Mouse (Mus musculus): ENCODE results near the gene Tex45. TPM values are rescaled to one million over a fixed set of nuclear protein-coding genes. Genes with fewer than 3 reads are reported as not detected.
A peak's percentile ranks its signal among the peaks of the same experiment; 100 is the strongest.

The Tex45 gene
- polyA plus RNA-seq, 1 experiment from 2014 or later: 0.18 TPM

DNA sequence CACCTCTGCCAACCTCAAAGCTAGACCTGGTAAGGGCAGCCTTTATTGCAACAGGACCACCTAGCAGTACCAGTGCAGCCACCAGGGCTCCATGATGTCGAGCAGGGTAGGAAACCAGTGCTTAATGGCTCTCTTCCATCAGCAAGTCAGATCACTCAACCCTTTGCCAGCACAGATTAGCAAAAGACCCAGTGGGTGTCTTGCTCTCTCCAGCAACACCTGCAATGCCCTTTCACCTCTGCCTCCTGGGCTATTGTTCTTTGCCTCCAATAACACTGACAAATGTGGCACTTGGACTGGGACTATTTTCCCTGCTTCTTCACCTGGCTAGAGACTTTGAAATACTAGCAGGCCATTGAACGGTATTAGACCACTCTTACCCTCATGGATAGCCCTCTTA is 21.4 kb upstream of the Tex45 start:
- 83% methylated on average over 2 of the region's 2 CpGs for WGBS
- no peak for ATAC-seq (ENCODE audit: low FRiP score, low TSS enrichment)
- H3K9me3 ChIP-seq (ENCODE audit: control insufficient read depth, low read length): no peaks in the 10 kb centered on the region
- H3K4me1 ChIP-seq (ENCODE audit: control insufficient read depth, insufficient read depth, low read length): no peaks in the 10 kb centered on the region
- H3K9ac ChIP-seq (replicated peaks; ENCODE audit: low read length): no peak overlapping the region
- no peak overlapping the region for H3K4me3 ChIP-seq (replicated peaks; ENCODE audit: low read depth, low read length)
- no peak overlapping the region for H3K4me2 ChIP-seq (ENCODE audit: low read length)
- H3K27me3 ChIP-seq (ENCODE audit: control insufficient read depth, insufficient read depth, low read length): no peaks in the 10 kb centered on the region
- peaks cover 76% of the 10 kb centered on the region for H3K36me3 ChIP-seq (ENCODE audit: control insufficient read depth, insufficient read depth, low read length)
- DNase-seq: no peak
- H3K27ac ChIP-seq (replicated peaks; ENCODE audit: low read depth, low read length): no peak overlapping the region

DNA sequence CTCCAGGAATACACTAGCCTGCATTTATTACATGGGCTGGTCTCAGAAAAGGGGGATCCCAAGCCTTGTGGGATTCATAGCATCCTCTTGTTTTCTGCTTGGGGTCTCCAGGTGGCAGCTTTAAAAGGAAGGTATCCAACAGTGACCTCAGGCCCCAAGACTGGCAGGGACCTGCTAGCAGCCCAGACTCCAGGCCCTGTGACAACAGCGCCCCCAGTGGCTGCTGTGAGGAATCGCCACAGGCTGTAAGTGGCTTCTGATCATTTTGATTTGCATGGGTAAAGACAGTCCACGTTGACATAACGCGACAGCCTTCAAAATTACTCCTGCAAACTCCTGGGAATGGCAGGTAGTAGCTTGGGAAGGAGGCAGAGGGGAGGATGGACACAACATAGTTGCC is 20.0 kb upstream of the Tex45 start:
- ATAC-seq (ENCODE audit: low FRiP score, low TSS enrichment) (no peak; the same call in 1 of the 2 replicates), DNase-seq (peak; percentile 83)
- Histone ChIP-seq H3K36me3 (ENCODE audit: control insufficient read depth, insufficient read depth, low read length) (peaks cover 84% of the 10 kb centered on the region), H3K27ac (replicated peaks; ENCODE audit: low read depth, low read length) (no peak overlapping the region), H3K9ac (replicated peaks; ENCODE audit: low read length) (no peak overlapping the region), H3K4me2 (ENCODE audit: low read length) (no peak overlapping the region), H3K4me3 (replicated peaks; ENCODE audit: low read depth, low read length) (no peak overlapping the region), H3K27me3 (ENCODE audit: control insufficient read depth, insufficient read depth, low read length) (no peaks in the 10 kb centered on the region), H3K4me1 (ENCODE audit: control insufficient read depth, insufficient read depth, low read length) (no peaks in the 10 kb centered on the region), H3K9me3 (ENCODE audit: control insufficient read depth, low read length) (no peaks in the 10 kb centered on the region)
- 33% methylated on average over 5 of the region's 5 CpGs for WGBS

- H3K4me2 ChIP-seq (ENCODE audit: low read length): no peak overlapping the region
- no peak overlapping the region for H3K27ac ChIP-seq (replicated peaks; ENCODE audit: low read depth, low read length)
- WGBS: 96% methylated on average over 25 of the region's 25 CpGs
- H3K4me1 ChIP-seq (ENCODE audit: control insufficient read depth, insufficient read depth, low read length): no peaks in the 10 kb centered on the region
- ATAC-seq (ENCODE audit: low FRiP score, low TSS enrichment): no peak
- no peak for DNase-seq
- H3K36me3 ChIP-seq (ENCODE audit: control insufficient read depth, insufficient read depth, low read length): peaks cover 83% of the 10 kb centered on the region
- H3K4me3 ChIP-seq (replicated peaks; ENCODE audit: low read depth, low read length): no peak overlapping the region
- no peaks in the 10 kb centered on the region for H3K9me3 ChIP-seq (ENCODE audit: control insufficient read depth, low read length)
- no peak overlapping the region for H3K9ac ChIP-seq (replicated peaks; ENCODE audit: low read length)
- H3K27me3 ChIP-seq (ENCODE audit: control insufficient read depth, insufficient read depth, low read length): no peaks in the 10 kb centered on the region
Measured at GRCm38 (mm10) chr8:3451992-3452391, 18.7 kb upstream of the Tex45 start.

DNA sequence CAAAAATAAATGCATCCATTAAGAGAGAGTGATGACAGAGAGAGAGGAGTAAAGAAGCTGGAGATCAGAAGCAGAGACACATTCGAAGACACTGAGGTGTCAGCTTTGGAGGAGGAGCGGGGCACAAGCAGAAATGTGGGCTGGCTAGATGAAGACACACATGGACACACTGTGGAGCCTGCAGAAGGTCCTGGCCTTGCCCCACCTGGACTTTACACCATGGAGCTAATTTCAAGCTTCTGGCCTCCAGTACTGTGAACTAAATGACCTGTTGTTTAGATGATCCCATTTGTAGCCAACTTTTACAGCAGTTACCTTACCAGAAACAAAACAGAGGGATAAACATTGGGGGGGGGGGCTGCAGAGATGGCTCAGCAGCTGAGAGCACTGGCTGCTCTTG is 7.4 kb upstream of the Tex45 start:
- no peak for ATAC-seq (ENCODE audit: low FRiP score, low TSS enrichment)

GRCm38 (mm10) chr8:3464309-3464708 is 6.4 kb upstream of the Tex45 start:
- no peak for ATAC-seq (ENCODE audit: low FRiP score, low TSS enrichment)
- Histone ChIP-seq H3K36me3 (ENCODE audit: control insufficient read depth, insufficient read depth, low read length) (0 out of 2 replicates have a peak, but pooled peaks cover 3% of the 10 kb centered on the region), H3K4me3 (replicated peaks; ENCODE audit: low read depth, low read length) (no peak overlapping the region), H3K4me1 (ENCODE audit: control insufficient read depth, insufficient read depth, low read length) (peaks cover 4% of the 10 kb centered on the region), H3K27me3 (ENCODE audit: control insufficient read depth, insufficient read depth, low read length) (no peaks in the 10 kb centered on the region), H3K9me3 (ENCODE audit: control insufficient read depth, low read length) (no peaks in the 10 kb centered on the region), H3K4me2 (ENCODE audit: low read length) (no peak overlapping the region), H3K27ac (replicated peaks; ENCODE audit: low read depth, low read length) (no peak overlapping the region), H3K9ac (replicated peaks; ENCODE audit: low read length) (no peak overlapping the region)
- peak; percentile 58 for DNase-seq
- 54% methylated on average over 5 of the region's 5 CpGs for WGBS

More for the DNA sequence above, 7.4 kb upstream of the Tex45 start:
- H3K4me2 ChIP-seq (ENCODE audit: low read length): no peak overlapping the region
- H3K4me1 ChIP-seq (ENCODE audit: control insufficient read depth, insufficient read depth, low read length): peaks cover 3% of the 10 kb centered on the region
- H3K4me3 ChIP-seq (replicated peaks; ENCODE audit: low read depth, low read length): no peak overlapping the region
- no peak overlapping the region for H3K27ac ChIP-seq (replicated peaks; ENCODE audit: low read depth, low read length)
- no peaks in the 10 kb centered on the region for H3K9me3 ChIP-seq (ENCODE audit: control insufficient read depth, low read length)
- DNase-seq: no peak
- H3K9ac ChIP-seq (replicated peaks; ENCODE audit: low read length): no peak overlapping the region
- H3K36me3 ChIP-seq (ENCODE audit: control insufficient read depth, insufficient read depth, low read length): peaks cover 8% of the 10 kb centered on the region; the same call in 1 of the 2 replicates
- 87% methylated on average over 2 of the region's 2 CpGs for WGBS
- no peaks in the 10 kb centered on the region for H3K27me3 ChIP-seq (ENCODE audit: control insufficient read depth, insufficient read depth, low read length)

- Histone ChIP-seq H3K27ac (replicated peaks; ENCODE audit: low read depth, low read length) (peak within 1 kb of the TSS; percentile 90), H3K4me2 (ENCODE audit: low read length) (peak within 1 kb of the TSS; percentile 68), H3K9ac (replicated peaks; ENCODE audit: low read length) (peak within 1 kb of the TSS; percentile 62), H3K4me3 (replicated peaks; ENCODE audit: low read depth, low read length) (peak within 1 kb of the TSS; percentile 43), H3K27me3 (ENCODE audit: control insufficient read depth, insufficient read depth, low read length) (no peaks in the 10 kb centered on the region), H3K4me1 (ENCODE audit: control insufficient read depth, insufficient read depth, low read length) (peaks cover 4% of the 10 kb centered on the region), H3K36me3 (ENCODE audit: control insufficient read depth, insufficient read depth, low read length) (no peaks in the 10 kb centered on the region), H3K9me3 (ENCODE audit: control insufficient read depth, low read length) (no peaks in the 10 kb centered on the region)
- whole genome bisulfite sequencing: 7% methylated on average over 32 of the region's 32 CpGs
- peak; percentile 93 for ATAC-seq (ENCODE audit: low FRiP score, low TSS enrichment)
- DNase-seq: peak; percentile 99
Measured at GRCm38 (mm10) chr8:3467006-3467885, 3.4 kb upstream of the Tex45 start, which contains the start of gene Pex11g. Gene Pex11g, minus strand, starts transcription at chr8:3467680.

DNA sequence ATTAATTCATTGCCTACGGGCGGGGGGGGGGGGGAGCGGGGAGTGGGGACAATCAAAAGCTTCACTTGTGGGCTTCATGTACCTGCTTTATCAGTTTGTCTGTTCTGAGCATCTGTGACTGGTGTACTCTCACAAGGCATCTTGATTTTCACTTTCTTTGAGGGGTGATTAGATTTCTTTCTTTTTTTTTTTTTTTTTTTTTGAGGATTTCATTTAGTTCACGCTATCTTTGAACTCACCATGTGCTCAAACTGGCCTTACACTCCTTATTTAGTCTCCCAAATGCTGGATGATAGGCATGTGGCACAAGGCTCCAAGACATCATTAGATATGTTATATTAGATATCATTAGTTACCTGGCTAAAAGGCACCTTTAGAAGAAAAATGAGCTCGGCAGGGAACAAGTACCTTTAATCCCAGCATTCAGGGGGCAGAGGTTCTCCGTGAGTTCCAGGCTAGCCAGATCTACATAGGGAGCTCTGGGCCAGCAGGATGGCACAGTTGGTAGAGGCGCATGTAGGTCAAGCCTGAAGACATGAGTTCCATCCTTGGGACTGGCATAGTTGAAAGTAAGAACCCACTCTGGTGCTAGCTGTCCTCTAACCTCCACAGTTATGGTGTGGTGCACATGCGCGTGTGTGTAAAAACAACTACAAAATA is 2.6 kb upstream of the Tex45 start:
- WGBS: 46% methylated on average over 9 of the region's 9 CpGs
- Histone ChIP-seq H3K27me3 (ENCODE audit: control insufficient read depth, insufficient read depth, low read length) (no peaks in the 10 kb centered on the region), H3K9me3 (ENCODE audit: control insufficient read depth, low read length) (no peaks in the 10 kb centered on the region), H3K4me3 (replicated peaks; ENCODE audit: low read depth, low read length) (peak overlapping the region; percentile 43), H3K27ac (replicated peaks; ENCODE audit: low read depth, low read length) (peak overlapping the region; percentile 90), H3K9ac (replicated peaks; ENCODE audit: low read length) (peak overlapping the region; percentile 62; the same call in 1 of the 2 replicates), H3K4me1 (ENCODE audit: control insufficient read depth, insufficient read depth, low read length) (peaks cover 4% of the 10 kb centered on the region), H3K36me3 (ENCODE audit: control insufficient read depth, insufficient read depth, low read length) (no peaks in the 10 kb centered on the region), H3K4me2 (ENCODE audit: low read length) (peak overlapping the region; percentile 68)
- ATAC-seq (ENCODE audit: low FRiP score, low TSS enrichment): peak; percentile 1; the same call in 1 of the 2 replicates
- peak; percentile 43 for DNase-seq

GRCm38 (mm10) chr8:3468838-3469237 is 1.8 kb upstream of the Tex45 start:
- Histone ChIP-seq H3K4me3 (replicated peaks; ENCODE audit: low read depth, low read length) (no peak overlapping the region), H3K9me3 (ENCODE audit: control insufficient read depth, low read length) (no peaks in the 10 kb centered on the region), H3K4me1 (ENCODE audit: control insufficient read depth, insufficient read depth, low read length) (peaks cover 4% of the 10 kb centered on the region), H3K4me2 (ENCODE audit: low read length) (no peak overlapping the region), H3K27ac (replicated peaks; ENCODE audit: low read depth, low read length) (no peak overlapping the region), H3K36me3 (ENCODE audit: control insufficient read depth, insufficient read depth, low read length) (no peaks in the 10 kb centered on the region), H3K27me3 (ENCODE audit: control insufficient read depth, insufficient read depth, low read length) (no peaks in the 10 kb centered on the region), H3K9ac (replicated peaks; ENCODE audit: low read length) (no peak overlapping the region)
- DNase-seq (no peak), ATAC-seq (ENCODE audit: low FRiP score, low TSS enrichment) (no peak)
- 90% methylated on average over 1 of the region's 1 CpGs for WGBS
